Mouse (Mus musculus) ovary, postnatal 10 days (tissue): ENCODE results near the gene Setd5.
A peak's percentile ranks its signal among the peaks of the same experiment; 100 is the strongest.

Source experiments
- DNase-seq: peaks from one replicate; pipeline ENCODE4 v3.0.0; 2022; ENCODE audit warnings: low spot score

Setd5 gene

GRCm38 (mm10) chr6:113054552-113055107 lies 22.5 kb upstream of the Setd5 start:
- no peak for DNase-seq

GRCm38 (mm10) chr6:113060892-113061563 lies 16.1 kb upstream of the Setd5 start:
- no peak for DNase-seq

GRCm38 (mm10) chr6:113062253-113062652 lies 14.9 kb upstream of the Setd5 start:
- DNase-seq = no peak

GRCm38 (mm10) chr6:113063363-113063762 lies 13.8 kb upstream of the Setd5 start:
- DNase-seq = no peak

- DNase-seq = no peak
Observed at GRCm38 (mm10) chr6:113065186-113065585, 12.0 kb upstream of the Setd5 start.

DNA sequence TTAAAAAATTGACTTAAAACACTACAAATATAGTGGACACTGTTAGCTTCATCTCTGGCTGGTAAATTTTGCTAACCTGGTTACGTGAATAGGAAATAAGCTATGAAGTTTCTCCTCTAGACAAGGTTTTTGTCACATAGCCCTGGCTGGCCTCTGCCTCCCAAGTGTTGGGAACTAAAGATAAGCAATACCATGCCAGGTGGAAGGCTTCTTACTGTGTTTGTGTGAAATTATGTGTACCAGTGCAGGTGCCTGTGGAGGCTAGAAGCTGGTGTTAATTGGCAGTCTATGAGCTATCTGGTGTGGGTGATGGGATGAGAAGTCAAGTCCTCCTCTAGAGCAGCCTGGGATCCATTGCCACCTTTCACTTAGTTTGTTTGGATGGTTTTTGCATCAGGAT lies 8.0 kb upstream of the Setd5 start:
- no peak for DNase-seq

DNA sequence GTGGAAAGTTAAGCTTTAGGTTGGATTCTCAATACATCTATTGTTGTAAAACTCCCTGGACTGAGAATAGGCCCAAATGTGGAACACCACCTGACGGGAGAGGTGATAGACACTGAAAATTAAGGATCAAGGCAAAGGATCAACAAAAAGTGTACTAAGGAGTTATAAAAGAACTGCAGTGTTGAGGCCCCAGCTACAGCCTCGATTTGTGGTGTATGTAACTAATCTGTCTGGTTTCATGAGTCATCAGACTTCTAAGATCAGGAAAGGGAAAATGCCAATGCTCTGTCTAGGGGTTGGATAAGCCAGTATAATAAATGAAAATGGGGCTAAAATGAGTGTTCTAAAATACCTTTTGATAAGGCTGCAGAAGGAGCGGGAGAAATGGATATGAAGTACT lies 1.9 kb upstream of the Setd5 start:
- no peak for DNase-seq

- peak; percentile 85 for DNase-seq
Observed at GRCm38 (mm10) chr6:113076012-113076685, 1.0 kb upstream of the Setd5 start.

DNA sequence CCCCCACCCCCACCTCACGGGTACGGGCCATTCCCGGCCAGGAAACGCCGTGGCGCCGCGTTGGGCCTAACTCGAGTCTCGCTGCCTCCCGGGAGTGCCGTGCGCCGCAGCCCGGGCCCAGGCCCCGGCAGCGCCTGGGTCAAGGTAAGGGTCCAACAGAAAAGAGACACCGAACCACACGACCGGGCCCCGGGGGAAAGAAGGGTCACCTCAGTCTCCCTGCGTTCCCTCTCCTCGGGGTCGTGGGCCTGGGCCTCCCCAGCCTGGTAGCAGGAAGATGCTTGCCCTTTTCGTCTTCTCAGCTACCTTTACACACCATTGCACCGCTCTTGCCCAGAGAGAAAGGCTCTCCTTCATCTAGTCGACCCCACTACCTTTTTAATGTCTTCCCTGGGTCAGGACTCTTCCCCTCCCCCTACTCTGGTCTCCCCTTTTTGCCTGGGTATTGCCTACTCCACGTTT lies 435 bp downstream of the Setd5 start:
- peak; percentile 64 for DNase-seq

- peak; percentile 23 for DNase-seq
Observed at GRCm38 (mm10) chr6:113078031-113078721, 1.0 kb downstream of the Setd5 start.

GRCm38 (mm10) chr6:113079492-113079891 lies 2.3 kb downstream of the Setd5 start:
- no peak for DNase-seq

- no peak for DNase-seq
Observed at GRCm38 (mm10) chr6:113082229-113082628, 5.1 kb downstream of the Setd5 start.

GRCm38 (mm10) chr6:113084590-113084989 lies 7.4 kb downstream of the Setd5 start:
- no peak for DNase-seq

DNA sequence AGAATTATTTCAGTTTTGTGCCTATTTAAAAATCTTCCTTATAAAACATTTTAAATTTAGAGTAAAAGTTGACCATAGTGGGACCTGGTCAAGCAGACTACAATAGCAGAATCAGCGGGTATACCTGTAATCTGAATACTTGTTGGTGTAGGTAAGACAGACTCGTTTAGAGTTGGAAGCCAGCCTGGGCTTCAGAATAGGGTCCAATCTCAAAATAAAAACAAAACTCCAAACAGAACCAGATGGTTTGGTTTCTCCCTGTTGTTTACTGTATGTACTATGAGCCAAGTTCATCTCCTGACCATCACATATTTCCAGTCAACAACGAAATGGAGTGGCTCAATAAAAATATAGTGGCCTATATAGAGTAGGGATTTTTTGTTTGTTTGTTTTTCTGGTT lies 16.0 kb downstream of the Setd5 start:
- no peak for DNase-seq

DNA sequence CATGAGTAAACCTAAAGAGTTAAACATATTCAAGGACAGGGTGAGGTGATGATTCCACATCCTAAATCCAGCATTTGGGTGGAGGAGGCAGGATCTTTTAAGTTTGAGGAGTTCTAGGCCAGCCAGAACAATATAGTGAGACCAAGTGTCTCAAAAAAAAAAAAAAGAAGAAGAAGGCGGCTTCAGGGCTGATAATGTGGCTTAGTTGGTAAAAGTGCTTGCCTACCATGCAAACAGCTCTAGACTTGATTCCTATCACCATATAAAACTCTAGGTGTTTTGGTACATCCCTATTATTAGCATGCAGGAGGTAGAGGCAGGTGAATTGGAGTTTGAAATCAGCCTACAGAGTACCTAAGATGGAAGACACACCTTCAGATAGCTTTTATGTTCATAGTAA lies 18.4 kb downstream of the Setd5 start:
- DNase-seq = no peak

DNA sequence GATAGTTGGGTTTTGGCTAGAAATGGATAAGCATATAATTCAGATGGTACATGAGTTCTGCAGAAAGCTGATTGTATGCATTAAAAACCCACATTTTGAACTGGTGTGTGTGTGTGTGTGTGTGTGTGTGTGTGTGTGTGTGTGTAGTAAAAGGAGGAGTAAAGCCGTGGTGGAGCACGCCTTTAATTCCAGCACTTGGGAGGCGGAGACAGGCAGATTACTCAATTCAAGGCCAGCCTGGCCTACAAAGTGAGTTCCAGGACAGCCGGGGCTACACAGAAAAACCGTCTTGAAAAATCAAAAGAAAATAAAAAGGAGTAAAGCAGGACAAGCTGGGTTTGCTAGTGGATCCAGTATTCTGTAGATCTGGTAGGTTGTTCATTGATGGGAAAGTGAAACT lies 20.5 kb downstream of the Setd5 start:
- DNase-seq = no peak

- peak; percentile 45 for DNase-seq
Observed at GRCm38 (mm10) chr6:113099640-113100289, 22.6 kb downstream of the Setd5 start.

- DNase-seq = no peak
Observed at GRCm38 (mm10) chr6:113102541-113102940, 25.4 kb downstream of the Setd5 start.

- DNase-seq = no peak
Observed at GRCm38 (mm10) chr6:113103765-113104164, 26.6 kb downstream of the Setd5 start.

DNA sequence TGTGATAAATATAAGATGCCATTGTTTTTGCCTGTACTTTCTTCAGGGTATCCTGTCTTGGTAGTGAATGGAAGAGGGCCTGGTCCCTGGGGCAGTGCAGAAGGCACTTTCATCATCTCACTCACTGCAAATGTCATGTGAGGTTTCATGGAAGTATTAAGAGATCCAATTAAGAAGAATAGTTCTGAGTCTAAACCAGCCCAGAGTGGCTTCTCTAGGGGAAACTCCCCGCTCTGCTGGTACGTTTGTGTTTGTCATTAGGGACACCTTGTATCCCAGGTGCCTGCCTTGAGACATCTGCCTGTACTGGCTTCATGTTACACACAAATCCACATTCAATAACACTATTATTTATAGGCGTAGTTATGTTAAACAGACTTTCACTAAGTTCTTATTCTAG lies 32.2 kb downstream of the Setd5 start:
- no peak for DNase-seq

DNA sequence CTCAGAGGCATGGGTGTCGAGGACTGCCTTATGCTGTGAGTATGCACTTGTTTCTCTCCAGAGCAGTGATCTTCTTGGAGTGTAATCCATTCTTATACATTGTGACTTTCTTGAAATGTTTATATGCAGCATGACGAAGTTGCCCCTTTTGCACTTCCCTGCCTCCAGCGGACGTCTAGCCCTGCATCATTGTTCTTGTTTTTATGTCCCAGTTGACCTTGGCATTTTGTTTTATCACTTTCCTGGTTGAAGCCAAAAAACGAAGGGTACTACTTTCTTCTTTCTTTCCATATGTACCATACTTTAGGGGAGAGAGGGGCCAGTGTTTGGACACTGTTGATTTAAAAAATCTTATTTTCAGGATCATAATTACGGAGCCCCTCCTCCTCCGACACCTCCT lies 32.8 kb downstream of the Setd5 start:
- no peak for DNase-seq

- no peak for DNase-seq
Observed at GRCm38 (mm10) chr6:113120806-113121205, 43.6 kb downstream of the Setd5 start.
